Mouse (Mus musculus): ENCODE data around the gene Olfml3.

DNA sequence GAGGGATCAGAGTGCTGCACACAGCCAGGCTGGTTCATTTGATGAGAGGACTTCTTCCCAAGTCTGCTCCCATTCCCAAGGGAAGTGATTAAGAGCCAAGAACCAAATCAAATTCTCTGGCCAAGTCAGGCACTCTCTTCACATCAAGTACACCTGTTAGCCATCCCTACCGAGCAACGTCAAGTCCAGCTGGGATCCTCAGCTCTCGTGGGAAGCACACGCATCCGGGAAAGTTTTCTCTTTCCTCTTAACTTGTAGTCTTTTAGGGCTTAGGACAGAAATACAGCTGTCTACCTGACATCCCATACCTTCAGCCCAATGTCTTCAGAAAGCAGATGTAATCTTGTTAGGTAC lies 53.9 kb downstream of the Olfml3 start:
- TF ChIP-seq GATA1 (IDR thresholded peaks at IDR 0.05; ENCODE audit: borderline replicate concordance, low read length) (no peak), FLI1 (IDR thresholded peaks at IDR 0.05; ENCODE audit: low read length) (no peak)
